ENCODE assay signal across 24 mouse cellular contexts in genomic region chr4:152865894-152866293, GRCm38 (mm10).
"Had no signal": no experiment of that assay in that cellular context is flagged by ENCODE, and none has a peak within 500 bp of the region (broad histone marks: within the 10 kb centered on the region; RNA-seq: fewer than 3 reads in every experiment).

No protein-coding gene starts in this region.

- DNase-seq: gastrocnemius, adult 2 months; gastrocnemius, postnatal 10 days; gastrocnemius, postnatal 25 days; heart, adult 18-20 months; heart, postnatal 10 days; heart, postnatal 4 days; kidney, adult 18-20 months; kidney, adult 8-10 months; kidney, postnatal 10 days; kidney, postnatal 25 days; kidney, postnatal 4 days; liver; liver, embryonic 13.5 days had no signal

- H3K9me3 ChIP-seq: heart, embryonic 10.5 days; hindbrain, embryonic 15.5 days; intestine, embryonic 15.5 days; limb, embryonic 10.5 days; limb, embryonic 12.5 days had no signal

- ATAC-seq: inflammation-experienced regulatory T-cells, adult 6 months; intestine, embryonic 15.5 days; intestine, postnatal 0 days had no signal

- H3K4me3 ChIP-seq: gastrocnemius, adult 2 months; heart, embryonic 10.5 days; heart, embryonic 12.5 days; hindbrain, embryonic 15.5 days; intestine, embryonic 15.5 days; layer of hippocampus, adult 2 months; left cerebral cortex, adult 2 months; limb, embryonic 10.5 days; limb, embryonic 12.5 days; liver, embryonic 13.5 days had no signal

- H3K4me2 ChIP-seq: heart, embryonic 12.5 days; hindbrain, embryonic 15.5 days; intestine, embryonic 15.5 days; limb, embryonic 12.5 days; liver, embryonic 11.5 days; liver, embryonic 13.5 days had no signal

- H3K4me1 ChIP-seq: heart, embryonic 10.5 days; heart, embryonic 12.5 days; intestine, embryonic 15.5 days; limb, embryonic 10.5 days; limb, embryonic 12.5 days; liver, embryonic 13.5 days had no signal

- H3K9ac ChIP-seq: heart, embryonic 12.5 days; hindbrain, embryonic 15.5 days; intestine, embryonic 15.5 days; limb, embryonic 12.5 days; liver, embryonic 13.5 days had no signal

- H3K27ac ChIP-seq: gastrocnemius, adult 2 months; heart, embryonic 10.5 days; hindbrain, embryonic 15.5 days; intestine, embryonic 15.5 days; layer of hippocampus, adult 2 months; left cerebral cortex, adult 2 months; limb, embryonic 10.5 days; limb, embryonic 12.5 days; liver, embryonic 13.5 days had no signal

- H3K27me3 ChIP-seq: heart, embryonic 12.5 days; hindbrain, embryonic 15.5 days; intestine, embryonic 15.5 days; limb, embryonic 12.5 days; liver, embryonic 13.5 days had no signal

- H3K36me3 ChIP-seq: heart, embryonic 10.5 days; heart, embryonic 12.5 days; hindbrain, embryonic 15.5 days; intestine, embryonic 15.5 days; limb, embryonic 10.5 days; limb, embryonic 12.5 days; liver, embryonic 13.5 days had no signal
